Mouse (Mus musculus) neural tube, embryonic 12.5 days (tissue): ENCODE measurements at regions not wholly inside any gene's neighbourhood (a gene's known extent, or its start where the extent isn't known, plus 50 kb on each side); places are given as distances from the start of the nearest gene placed in this dataset.
"Not testable (repeated sequence)": the region's sequence is repeated elsewhere in the genome, so short reads cannot be mapped to it uniquely, and the experiment has no call there.

Source experiments
- ATAC-seq: fragments of 200-750 bp; cut with Nextera tagmentation; 2 replicates; pipeline ENCODE4 v1.8.0; 2017; ENCODE audit warnings: low read depth, mild to moderate bottlenecking, moderate TSS enrichment, moderate library complexity; ENCODE audit not compliant: low FRiP score
- H3K27ac ChIP-seq: fragments of 300-500 bp; sonication (generic); 2 replicates; pipeline ENCODE4 v1.5.1; 2016
- H3K27me3 ChIP-seq: fragments of 300-500 bp; sonication (generic); replicated peaks from 2 replicates; pipeline ENCODE4 v1.6.1; 2016; ENCODE audit warnings: mild to moderate bottlenecking
- H3K36me3 ChIP-seq: fragments of 300-500 bp; sonication (generic); 2 replicates; pipeline ENCODE4 v1.6.1; 2016; ENCODE audit warnings: mild to moderate bottlenecking
- H3K4me1 ChIP-seq: fragments of 300-500 bp; sonication (generic); 2 replicates; pipeline ENCODE4 v1.6.1; 2016
- H3K4me2 ChIP-seq: fragments of 300-500 bp; sonication (generic); replicated peaks from 2 replicates; pipeline ENCODE4 v1.6.1; 2016; ENCODE audit warnings: mild to moderate bottlenecking
- H3K4me3 ChIP-seq: fragments of 300-500 bp; sonication (generic); 2 replicates; pipeline ENCODE4 v1.5.1; 2016
- H3K9ac ChIP-seq: fragments of 300-500 bp; sonication (generic); 2 replicates; pipeline ENCODE4 v1.6.1; 2016; ENCODE audit warnings: mild to moderate bottlenecking
- H3K9me3 ChIP-seq: fragments of 300-500 bp; sonication (generic); 2 replicates; pipeline ENCODE4 v1.6.1; 2016; ENCODE audit warnings: mild to moderate bottlenecking
- WGBS: fragments of 180-500 bp; shearing (Covaris S2); methylation state at CpG from one replicate; pipeline ENCODE4 v1.1.7; 2016; 5-methylcytosine and 5-hydroxymethylcytosine counted together

DNA sequence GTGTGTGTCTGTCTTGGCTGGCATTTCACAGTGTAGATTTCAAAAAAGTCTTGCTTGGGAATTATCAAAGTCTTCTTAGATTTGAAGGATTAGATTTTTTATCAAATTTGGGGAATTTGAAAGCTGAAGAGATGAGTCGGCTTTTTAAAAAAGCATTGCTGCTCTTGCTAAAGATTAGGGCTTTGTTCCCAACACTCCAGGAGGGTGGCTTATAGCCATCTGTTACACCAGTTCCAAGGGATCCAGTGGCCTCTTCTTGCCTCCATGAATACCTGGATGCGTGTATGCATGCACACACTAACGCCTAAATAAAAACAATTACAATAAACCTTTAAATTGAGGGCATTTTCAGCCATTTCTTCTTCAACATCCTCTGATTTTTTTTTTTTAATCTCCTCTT is 144.5 kb upstream of the Mon1b start:
- Histone ChIP-seq H3K4me2 (no peak overlapping the region), H3K27me3 (no peaks in the 10 kb centered on the region), H3K4me3 (no peak overlapping the region), H3K9ac (no peak overlapping the region), H3K9me3 (no peaks in the 10 kb centered on the region), H3K4me1 (no peaks in the 10 kb centered on the region), H3K27ac (no peak overlapping the region), H3K36me3 (no peaks in the 10 kb centered on the region)
- ATAC-seq, result no peak
- 89% methylated on average over 3 of the region's 3 CpGs for WGBS

GRCm38 (mm10) chr8:113496896-113497295 is 138.5 kb upstream of the Mon1b start:
- Histone ChIP-seq H3K9ac (no peak overlapping the region), H3K4me1 (no peaks in the 10 kb centered on the region), H3K4me2 (no peak overlapping the region), H3K27me3 (no peaks in the 10 kb centered on the region), H3K9me3 (no peaks in the 10 kb centered on the region), H3K4me3 (no peak overlapping the region), H3K36me3 (no peaks in the 10 kb centered on the region), H3K27ac (no peak overlapping the region)
- ATAC-seq, result no peak
- WGBS, result 80% methylated on average over 12 of the region's 12 CpGs

DNA sequence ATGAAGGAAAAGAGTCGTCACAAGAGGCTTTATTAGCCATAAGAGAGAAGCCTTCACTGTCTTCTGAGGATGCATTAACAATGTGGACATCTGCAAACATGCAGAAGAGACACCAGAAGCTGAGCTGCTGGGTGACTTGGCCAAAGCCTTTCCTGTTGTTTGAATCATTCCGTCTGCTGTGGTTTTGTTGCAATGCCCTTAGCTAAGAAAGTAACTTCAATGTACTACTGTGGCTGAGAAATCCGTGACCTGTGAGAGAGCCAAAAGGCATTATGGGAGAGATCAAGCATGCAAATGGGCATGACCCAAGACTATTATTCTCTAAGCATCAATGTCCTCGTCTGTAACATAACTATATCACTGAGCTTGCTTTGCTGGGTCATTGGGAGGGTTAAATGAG is 132.7 kb upstream of the Mon1b start:
- H3K27ac ChIP-seq, result no peak overlapping the region
- no peak overlapping the region for H3K4me3 ChIP-seq
- H3K9me3 ChIP-seq, result no peaks in the 10 kb centered on the region
- H3K4me2 ChIP-seq, result no peak overlapping the region
- H3K27me3 ChIP-seq, result no peaks in the 10 kb centered on the region
- no peaks in the 10 kb centered on the region for H3K4me1 ChIP-seq
- WGBS, result 58% methylated on average over 4 of the region's 4 CpGs
- H3K9ac ChIP-seq, result no peak overlapping the region
- H3K36me3 ChIP-seq, result no peaks in the 10 kb centered on the region
- ATAC-seq, result no peak

GRCm38 (mm10) chr8:113512856-113513255 is 122.5 kb upstream of the Mon1b start:
- no peaks in the 10 kb centered on the region for H3K27me3 ChIP-seq
- H3K27ac ChIP-seq, result no peak overlapping the region
- no peaks in the 10 kb centered on the region for H3K9me3 ChIP-seq
- H3K36me3 ChIP-seq, result no peaks in the 10 kb centered on the region
- no peak overlapping the region for H3K9ac ChIP-seq
- no peaks in the 10 kb centered on the region for H3K4me1 ChIP-seq
- no peak overlapping the region for H3K4me2 ChIP-seq
- H3K4me3 ChIP-seq, result no peak overlapping the region
- 95% methylated on average over 4 of the region's 4 CpGs for WGBS
- ATAC-seq, result no peak

- Histone ChIP-seq H3K4me3 (no peak overlapping the region), H3K27ac (no peak overlapping the region), H3K9me3 (no peaks in the 10 kb centered on the region), H3K4me1 (no peaks in the 10 kb centered on the region), H3K4me2 (no peak overlapping the region), H3K36me3 (no peaks in the 10 kb centered on the region), H3K27me3 (no peaks in the 10 kb centered on the region), H3K9ac (no peak overlapping the region)
- 62% methylated on average over 14 of the region's 14 CpGs for WGBS
- ATAC-seq, result no peak
Measured at GRCm38 (mm10) chr8:113513886-113514730, 121.3 kb upstream of the Mon1b start.

GRCm38 (mm10) chr8:113514731-113515375 is 120.5 kb upstream of the Mon1b start:
- WGBS, result 72% methylated on average over 4 of the region's 4 CpGs
- not testable (repeated sequence) for H3K36me3 ChIP-seq, ATAC-seq

GRCm38 (mm10) chr8:113516176-113516575 is 119.2 kb upstream of the Mon1b start:
- no peaks in the 10 kb centered on the region for H3K4me1 ChIP-seq
- no peak overlapping the region for H3K4me2 ChIP-seq
- H3K9ac ChIP-seq, result no peak overlapping the region
- no peaks in the 10 kb centered on the region for H3K9me3 ChIP-seq
- WGBS, result 82% methylated on average over 7 of the region's 7 CpGs
- no peaks in the 10 kb centered on the region for H3K36me3 ChIP-seq
- no peak overlapping the region for H3K27ac ChIP-seq
- H3K27me3 ChIP-seq, result no peaks in the 10 kb centered on the region
- no peak overlapping the region for H3K4me3 ChIP-seq
- no peak for ATAC-seq

More at GRCm38 (mm10) chr8:113514731-113515375, 120.5 kb upstream of the Mon1b start:
- H3K27me3 ChIP-seq, H3K27ac ChIP-seq, H3K4me1 ChIP-seq, H3K9ac ChIP-seq, H3K4me2 ChIP-seq, H3K9me3 ChIP-seq, H3K4me3 ChIP-seq: not testable (repeated sequence)

DNA sequence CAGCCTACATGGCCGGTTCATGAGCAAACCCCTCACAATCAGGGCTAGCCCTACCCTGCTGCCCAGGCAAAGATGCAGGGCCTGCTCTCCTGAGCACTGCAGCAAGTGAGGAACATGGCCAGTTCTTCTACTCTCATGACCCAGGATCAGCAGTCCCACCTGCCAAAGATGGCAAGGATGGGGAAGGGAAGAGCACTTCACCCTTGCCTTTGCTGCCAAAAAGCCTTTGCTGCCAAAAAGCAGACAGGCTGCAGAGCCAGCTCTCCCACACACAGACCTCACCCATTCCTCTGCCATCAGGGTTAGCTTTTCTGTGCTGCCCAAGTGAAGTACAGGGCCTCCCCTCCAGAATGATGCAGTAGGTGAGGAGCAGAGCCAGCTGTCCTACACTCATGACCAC is 117.5 kb upstream of the Mon1b start:
- Histone ChIP-seq H3K9ac (no peak overlapping the region), H3K9me3 (no peaks in the 10 kb centered on the region), H3K4me2 (no peak overlapping the region), H3K27ac (no peak overlapping the region), H3K4me1 (no peaks in the 10 kb centered on the region), H3K27me3 (no peaks in the 10 kb centered on the region), H3K36me3 (no peaks in the 10 kb centered on the region), H3K4me3 (no peak overlapping the region)
- ATAC-seq, result no peak
- WGBS, result 97% methylated on average over 1 of the region's 1 CpGs

DNA sequence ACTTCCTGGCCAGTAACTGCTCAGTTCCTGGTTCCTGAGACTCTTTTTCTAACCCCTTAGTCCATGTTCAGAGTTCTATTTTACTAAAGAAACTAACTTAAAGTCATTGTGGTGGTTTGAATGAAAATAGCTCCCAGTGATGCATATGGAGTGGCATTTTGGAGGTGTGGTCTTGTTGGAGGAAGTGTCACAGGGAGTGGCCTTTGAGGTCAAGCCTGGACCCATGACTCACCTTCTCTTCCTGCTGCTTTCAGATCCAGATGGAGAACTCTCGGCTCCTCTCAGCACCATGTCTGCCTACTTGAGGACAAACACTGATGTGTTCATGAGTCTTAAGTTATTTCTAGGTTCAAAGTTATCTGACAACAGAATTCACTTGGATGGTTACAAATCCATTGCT is 111.8 kb upstream of the Mon1b start:
- Histone ChIP-seq H3K27me3 (no peaks in the 10 kb centered on the region), H3K4me2 (no peak overlapping the region)
- 79% methylated on average over 1 of the region's 1 CpGs for WGBS

DNA sequence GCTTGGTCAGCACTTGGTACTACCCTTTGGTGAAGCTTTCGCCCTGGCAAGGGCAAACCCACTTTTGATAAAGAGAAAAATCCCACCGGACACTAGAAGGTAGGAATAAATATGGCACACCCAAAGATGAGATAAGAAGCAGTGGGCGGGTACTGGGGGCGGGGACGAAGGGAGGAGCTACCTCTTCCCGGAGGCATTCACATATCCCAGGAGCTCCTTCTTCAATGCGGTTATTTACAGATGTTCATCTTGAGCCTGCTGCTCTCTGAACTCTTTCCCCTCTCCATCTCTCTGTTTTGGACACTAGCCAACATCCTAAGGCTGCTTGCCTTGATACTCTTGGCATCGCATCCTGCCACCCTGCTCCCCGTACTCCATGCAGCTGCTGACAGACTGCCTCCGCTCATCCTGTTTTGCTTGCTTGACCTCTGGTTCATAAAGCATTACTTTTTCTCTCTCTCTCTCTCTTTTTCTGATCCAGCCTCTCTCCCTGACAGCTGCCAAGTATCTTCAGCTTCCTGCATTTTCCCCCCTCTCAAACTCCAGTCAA is 104.2 kb upstream of the Mon1b start:
- no peak for ATAC-seq
- no peaks in the 10 kb centered on the region for H3K27me3 ChIP-seq
- no peaks in the 10 kb centered on the region for H3K4me1 ChIP-seq
- H3K4me2 ChIP-seq, result no peak overlapping the region
- H3K4me3 ChIP-seq, result no peak overlapping the region
- WGBS, result 74% methylated on average over 10 of the region's 10 CpGs
- H3K9ac ChIP-seq, result no peak overlapping the region
- H3K36me3 ChIP-seq, result no peaks in the 10 kb centered on the region
- H3K27ac ChIP-seq, result no peak overlapping the region
- no peaks in the 10 kb centered on the region for H3K9me3 ChIP-seq

More for the DNA sequence above, 111.8 kb upstream of the Mon1b start:
- Histone ChIP-seq H3K4me3 (no peak overlapping the region), H3K4me1 (no peaks in the 10 kb centered on the region), H3K9me3 (no peaks in the 10 kb centered on the region), H3K9ac (no peak overlapping the region), H3K27ac (no peak overlapping the region), H3K36me3 (no peaks in the 10 kb centered on the region)
- no peak for ATAC-seq

DNA sequence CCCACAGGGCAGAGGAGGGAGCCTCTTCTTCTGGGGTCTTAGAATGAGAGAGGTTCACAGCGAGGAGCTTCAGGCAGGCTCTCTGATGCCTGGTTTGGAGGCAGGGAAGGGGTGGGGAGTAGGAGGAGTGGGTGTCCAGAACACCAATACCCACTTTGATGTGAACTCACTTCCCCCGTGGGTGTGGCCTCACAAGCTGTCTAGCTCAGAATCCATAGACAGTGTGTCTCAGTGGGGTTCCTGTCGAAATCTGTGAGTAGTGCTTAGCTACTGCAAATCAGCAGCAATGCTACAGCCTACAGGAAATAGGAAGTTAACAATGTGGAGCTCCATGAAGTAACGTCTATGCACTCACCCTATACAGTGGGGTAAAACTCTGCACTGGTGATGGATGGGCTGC is 102.5 kb upstream of the Mon1b start:
- Histone ChIP-seq H3K4me1 (no peaks in the 10 kb centered on the region), H3K27ac (no peak overlapping the region), H3K27me3 (no peaks in the 10 kb centered on the region), H3K9me3 (no peaks in the 10 kb centered on the region), H3K4me3 (no peak overlapping the region), H3K36me3 (no peaks in the 10 kb centered on the region), H3K9ac (no peak overlapping the region), H3K4me2 (no peak overlapping the region)
- WGBS, result 42% methylated on average over 4 of the region's 4 CpGs
- ATAC-seq, result no peak

GRCm38 (mm10) chr8:113541437-113541836 is 94.0 kb upstream of the Mon1b start:
- no peak overlapping the region for H3K27ac ChIP-seq
- H3K4me1 ChIP-seq, result no peaks in the 10 kb centered on the region
- no peak overlapping the region for H3K4me3 ChIP-seq
- no peaks in the 10 kb centered on the region for H3K9me3 ChIP-seq
- ATAC-seq, result no peak
- no peaks in the 10 kb centered on the region for H3K27me3 ChIP-seq
- no peak overlapping the region for H3K9ac ChIP-seq
- H3K4me2 ChIP-seq, result no peak overlapping the region
- 91% methylated on average over 6 of the region's 6 CpGs for WGBS
- no peaks in the 10 kb centered on the region for H3K36me3 ChIP-seq
